Mouse (Mus musculus): ENCODE data around the gene Tomm22. TPM values are rescaled to one million over a fixed set of nuclear protein-coding genes. Genes with fewer than 3 reads are reported as not detected.

Tomm22 gene
- polyA plus RNA-seq, 1 experiment from 2014 or later: 168 TPM

- no peak for DNase-seq (ENCODE audit: low spot score)
- Histone ChIP-seq H3K27ac (ENCODE audit: low read length) (no peak overlapping the region), H3K27me3 (replicated peaks; ENCODE audit: insufficient read depth, low read length) (no peaks in the 10 kb centered on the region), H3K4me2 (replicated peaks; ENCODE audit: low read depth, low read length) (no peak overlapping the region), H3K9me3 (ENCODE audit: low read length) (no peaks in the 10 kb centered on the region), H3K9ac (replicated peaks; ENCODE audit: low read depth) (no peak overlapping the region), H3K4me3 (ENCODE audit: low read depth, low read length) (no peak overlapping the region), H3K36me3 (ENCODE audit: insufficient read depth, low read length) (peaks cover 30% of the 10 kb centered on the region), H3K4me1 (ENCODE audit: insufficient read depth, low read depth, low read length) (no peaks in the 10 kb centered on the region)
- no peak for ATAC-seq
- TF ChIP-seq CTCF (IDR thresholded peaks at IDR 0.05) (no peak), EP300 (IDR thresholded peaks at IDR 0.05) (no peak)
- WGBS: 86% methylated on average over 4 of the region's 4 CpGs
Observed at GRCm38 (mm10) chr15:79720796-79721195, 50.1 kb downstream of the Tomm22 start.

Other genes starting within 250 kb of the Tomm22 start
- gene Csnk1e, start 215.3 kb upstream of the Tomm22 start, polyA plus RNA-seq (2015; fragmentation: Nextera tagmentation; extraction: Ambion mirVana): 67.2 and 72.4 TPM in 2 replicates
- not detected in 2 replicates for gene Kcnj4, start 165.6 kb upstream of the Tomm22 start, polyA plus RNA-seq (2015; fragmentation: Nextera tagmentation; extraction: Ambion mirVana)
- gene Kdelr3, start 154.4 kb upstream of the Tomm22 start, polyA plus RNA-seq (2015; fragmentation: Nextera tagmentation; extraction: Ambion mirVana): 54.3 and 64.5 TPM in 2 replicates
- gene Ddx17, start 124.1 kb upstream of the Tomm22 start, polyA plus RNA-seq (2015; fragmentation: Nextera tagmentation; extraction: Ambion mirVana): 28.3 and 39.6 TPM in 2 replicates
- gene Dmc1, start 65.8 kb upstream of the Tomm22 start, polyA plus RNA-seq (2015; fragmentation: Nextera tagmentation; extraction: Ambion mirVana): 0.90 and 1.2 TPM in 2 replicates
- gene Fam227a, start 11.9 kb upstream of the Tomm22 start, polyA plus RNA-seq (2015; fragmentation: Nextera tagmentation; extraction: Ambion mirVana): 1.2 and 1.3 TPM in 2 replicates
- 43.5 and 45.3 TPM in 2 replicates for gene Cby1, start 11.7 kb upstream of the Tomm22 start, polyA plus RNA-seq (2015; fragmentation: Nextera tagmentation; extraction: Ambion mirVana)
- 12.7 and 13.9 TPM in 2 replicates for gene Josd1, start 17.1 kb downstream of the Tomm22 start, polyA plus RNA-seq (2015; fragmentation: Nextera tagmentation; extraction: Ambion mirVana)
- gene Gtpbp1, start 20.0 kb downstream of the Tomm22 start, polyA plus RNA-seq (2015; fragmentation: Nextera tagmentation; extraction: Ambion mirVana): 16.9 and 17.9 TPM in 2 replicates
- 4.5 and 5.1 TPM in 2 replicates for gene Sun2, start 71.7 kb downstream of the Tomm22 start, polyA plus RNA-seq (2015; fragmentation: Nextera tagmentation; extraction: Ambion mirVana)
- gene Dnal4, start 107.0 kb downstream of the Tomm22 start, polyA plus RNA-seq (2015; fragmentation: Nextera tagmentation; extraction: Ambion mirVana): 49.5 and 52.4 TPM in 2 replicates
- 1.0 and 1.2 TPM in 2 replicates for gene Nptxr, start 133.9 kb downstream of the Tomm22 start, polyA plus RNA-seq (2015; fragmentation: Nextera tagmentation; extraction: Ambion mirVana)
- gene Npcd, start 163.4 kb downstream of the Tomm22 start, polyA plus RNA-seq (2015; fragmentation: Nextera tagmentation; extraction: Ambion mirVana): 0.13 TPM in 1 of 2 replicates, not detected in the other
- gene Cbx6, start 163.8 kb downstream of the Tomm22 start, polyA plus RNA-seq (2015; fragmentation: Nextera tagmentation; extraction: Ambion mirVana): 52.2 and 60.6 TPM in 2 replicates
- 24.8 and 29.5 TPM in 2 replicates for gene Apobec3, start 220.8 kb downstream of the Tomm22 start, polyA plus RNA-seq (2015; fragmentation: Nextera tagmentation; extraction: Ambion mirVana)